Mouse (Mus musculus): ENCODE data around the gene Camta1.

Camta1 gene

DNA sequence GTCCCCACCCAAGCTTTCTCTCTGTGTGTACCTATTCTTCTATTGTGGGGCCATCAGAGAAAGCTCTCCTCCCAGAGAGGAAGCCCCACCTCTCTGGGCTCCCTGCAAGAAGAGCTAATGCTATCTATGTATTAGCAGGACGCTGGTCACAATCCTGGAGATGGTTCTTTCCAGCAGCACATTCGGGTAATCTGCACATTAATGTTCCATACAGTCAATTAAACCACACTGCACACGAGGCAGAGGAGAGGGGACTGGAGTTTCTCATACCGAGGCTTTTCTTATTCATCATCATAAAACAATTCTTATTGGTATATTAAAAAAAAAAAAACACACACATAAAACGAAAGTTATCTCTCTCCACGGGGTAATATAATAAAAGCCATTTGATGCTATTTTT lies 409.8 kb downstream of the Camta1 start:
- DNase-seq (ENCODE audit: low spot score in 2 of 2), result no peak

DNA sequence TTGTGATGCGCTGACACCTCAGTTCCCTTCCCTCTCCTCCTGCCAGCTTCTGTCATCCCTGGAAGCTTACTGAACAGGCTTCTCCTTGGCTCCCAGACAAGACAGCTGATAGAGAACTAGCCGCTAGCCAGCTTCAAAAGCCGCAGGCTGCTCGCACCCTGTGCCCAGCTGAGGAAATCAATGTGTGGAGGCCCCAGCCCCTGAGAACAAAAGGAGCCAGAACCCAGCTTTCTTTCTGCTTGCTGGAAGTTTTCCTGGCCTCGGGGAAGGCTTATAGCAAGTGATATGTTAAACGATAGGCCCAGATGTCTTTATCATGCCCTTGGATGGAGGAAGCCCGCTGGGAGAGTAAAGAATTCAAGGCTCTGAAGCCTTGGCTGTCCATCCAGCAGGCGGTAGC lies 411.7 kb downstream of the Camta1 start:
- DNase-seq (ENCODE audit: low spot score in 2 of 2), result no peak

DNA sequence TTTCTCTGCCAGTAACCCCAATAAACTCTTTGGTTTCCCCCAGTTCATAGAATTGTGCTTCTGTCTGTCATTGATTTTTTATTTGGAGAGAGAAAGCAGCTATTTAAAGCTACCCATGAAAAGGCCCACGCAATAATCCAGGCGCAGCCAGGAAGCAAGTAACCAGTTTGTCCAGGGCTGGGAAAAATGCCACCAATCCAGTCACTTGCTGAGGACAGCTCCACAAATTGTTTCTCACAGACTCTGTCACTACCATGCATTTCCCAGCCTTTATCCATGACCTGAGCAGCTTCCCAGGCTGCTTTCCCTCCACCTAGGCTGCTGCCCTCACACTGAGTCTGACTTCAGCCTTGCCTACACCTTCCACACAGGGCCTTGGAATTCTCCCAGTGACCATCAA lies 413.3 kb downstream of the Camta1 start:
- no peak for DNase-seq (ENCODE audit: low spot score in 2 of 2)

DNA sequence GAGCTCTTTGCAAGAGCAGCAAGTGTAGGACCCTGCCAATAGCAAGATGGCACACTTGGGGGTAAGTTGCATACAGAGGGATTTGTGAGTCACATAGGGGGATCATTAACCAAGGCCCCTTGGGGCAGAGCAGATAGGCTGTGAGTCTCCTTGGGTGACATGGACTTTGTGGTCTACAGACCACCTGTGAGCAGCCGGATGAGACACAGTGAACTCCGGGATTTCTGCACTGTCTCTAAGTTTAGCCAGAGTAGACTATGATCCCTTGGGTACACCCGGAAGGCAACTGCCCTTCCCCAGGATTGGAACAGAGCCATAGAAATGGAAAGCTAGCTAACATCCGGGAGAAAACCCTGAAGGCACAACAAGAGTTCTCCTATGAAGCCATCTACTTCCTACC lies 417.0 kb downstream of the Camta1 start:
- no peak for DNase-seq (ENCODE audit: low spot score in 2 of 2)

DNA sequence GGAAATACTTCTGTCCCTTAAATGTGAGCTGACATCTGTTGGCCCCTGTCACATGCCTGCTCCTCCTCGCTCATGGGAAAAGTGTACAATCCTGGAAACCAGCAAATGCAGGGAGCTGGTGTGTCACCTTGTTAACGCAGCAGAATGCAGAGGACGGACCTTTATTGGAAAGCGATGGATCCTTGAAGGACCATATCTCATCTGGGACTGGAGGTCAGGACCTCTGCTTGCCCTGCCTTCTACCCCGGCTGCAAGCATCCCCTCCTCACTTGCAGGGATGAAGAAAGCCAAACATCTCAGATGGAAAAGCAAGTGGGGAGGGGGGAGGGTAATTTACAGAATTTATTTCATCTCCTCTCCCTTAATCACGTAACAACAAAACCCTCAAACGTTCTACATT lies 423.1 kb downstream of the Camta1 start:
- DNase-seq (ENCODE audit: low spot score in 2 of 2), result no peak

DNA sequence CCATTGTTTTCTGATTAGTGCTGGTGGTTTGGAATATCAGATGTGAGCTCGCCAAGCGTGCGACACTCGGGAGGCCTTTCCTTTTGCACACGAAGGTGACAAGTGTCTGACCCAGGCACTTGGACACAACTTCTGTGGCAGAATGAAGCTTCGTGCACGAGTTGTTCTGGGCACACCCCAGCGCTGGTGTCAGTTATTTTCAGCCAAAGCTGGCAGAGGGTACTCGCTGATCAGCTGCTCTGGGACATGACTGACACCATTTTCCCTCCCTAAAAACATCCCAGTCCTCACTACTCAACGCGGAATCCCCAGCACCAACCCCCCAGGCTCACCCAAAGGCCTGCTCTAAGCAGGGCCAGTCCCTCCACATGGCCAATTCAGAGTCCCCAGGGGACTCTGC lies 423.8 kb downstream of the Camta1 start:
- no peak for DNase-seq (ENCODE audit: low spot score in 2 of 2)

DNA sequence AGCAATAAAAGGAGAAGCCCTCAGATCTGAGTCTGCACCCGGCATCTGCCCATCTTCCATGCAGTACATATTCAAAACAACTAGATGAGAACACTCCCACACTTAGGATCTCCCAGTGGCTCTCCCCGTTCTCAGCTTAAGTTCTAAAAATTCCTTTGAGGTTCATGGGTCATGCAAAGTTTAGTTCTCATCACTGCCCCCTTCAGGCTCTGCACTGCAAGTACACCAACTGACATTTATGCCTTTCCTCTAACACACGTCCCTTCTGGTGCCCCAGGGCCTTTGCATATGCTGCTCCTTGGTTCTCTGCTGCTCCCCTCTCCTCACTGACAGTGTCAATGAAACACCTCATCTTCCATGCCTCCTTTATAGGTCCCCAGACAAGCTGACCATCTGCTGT lies 436.5 kb downstream of the Camta1 start:
- no peak for DNase-seq (ENCODE audit: low spot score in 2 of 2)

DNA sequence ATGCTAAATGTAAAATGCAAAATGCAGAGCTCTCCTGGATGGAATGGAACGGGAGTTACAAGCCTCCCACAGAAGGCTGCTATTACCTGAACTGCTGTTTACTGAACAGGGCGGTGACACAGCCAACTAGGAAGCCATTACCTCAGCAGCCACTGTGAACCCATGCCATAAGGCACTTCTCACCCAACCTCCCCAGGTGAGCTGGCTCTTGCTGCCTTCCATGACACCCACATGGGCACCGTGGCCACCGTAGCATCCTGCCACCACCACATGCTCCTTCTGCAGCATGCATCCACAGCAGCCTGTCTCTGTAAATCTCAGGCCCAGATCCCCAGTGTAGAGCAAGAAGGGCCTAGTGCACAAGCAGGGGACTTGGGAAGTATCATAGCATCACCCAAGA lies 438.8 kb downstream of the Camta1 start:
- no peak for DNase-seq (ENCODE audit: low spot score in 2 of 2)

DNA sequence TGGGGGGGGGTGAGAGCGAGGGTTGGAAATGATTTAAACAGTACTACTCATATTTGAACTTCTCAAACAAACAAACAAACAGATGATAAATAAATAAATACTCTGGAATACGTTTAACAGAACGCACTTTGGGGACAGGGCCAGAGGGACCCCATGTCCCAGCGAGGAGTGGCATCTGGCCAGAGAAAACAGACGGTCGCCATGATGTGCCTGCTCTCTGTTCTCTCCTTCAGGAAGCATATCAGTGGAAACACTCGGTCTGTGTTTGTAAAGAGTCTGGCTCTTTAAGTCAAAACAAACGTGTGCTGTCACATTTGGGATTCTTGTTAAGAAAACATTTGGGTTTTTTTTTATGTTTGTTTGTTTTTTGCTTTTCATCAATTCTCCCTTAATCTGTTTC lies 439.3 kb downstream of the Camta1 start:
- no peak for DNase-seq (ENCODE audit: low spot score in 2 of 2)

DNA sequence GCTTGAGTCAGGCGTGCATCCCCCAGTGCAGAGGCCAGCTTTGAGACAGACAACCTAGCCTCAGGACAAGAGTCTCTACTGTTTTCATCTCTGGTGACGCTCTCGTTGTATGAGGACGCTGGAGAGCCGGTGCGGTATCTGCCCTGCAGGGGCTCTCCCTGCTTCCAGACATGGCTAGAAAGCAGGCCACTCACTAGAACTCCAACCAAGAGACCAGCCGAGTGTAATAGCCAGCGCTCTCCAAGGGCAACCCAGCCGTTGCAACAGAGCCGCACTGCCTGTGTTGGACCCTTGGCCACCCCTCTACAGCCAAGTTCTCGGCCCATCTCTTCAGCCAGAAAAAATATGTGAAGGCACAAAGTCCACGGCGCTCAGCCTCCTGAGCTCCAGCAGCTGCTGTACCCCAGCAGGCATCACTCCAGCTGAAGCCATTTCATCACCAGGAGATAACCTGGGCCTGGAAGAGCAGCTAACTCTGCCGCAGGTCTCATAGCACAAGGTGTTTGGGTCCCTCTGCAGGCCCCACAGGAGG lies 443.3 kb downstream of the Camta1 start:
- DNase-seq (ENCODE audit: low spot score in 2 of 2), result no peak

DNA sequence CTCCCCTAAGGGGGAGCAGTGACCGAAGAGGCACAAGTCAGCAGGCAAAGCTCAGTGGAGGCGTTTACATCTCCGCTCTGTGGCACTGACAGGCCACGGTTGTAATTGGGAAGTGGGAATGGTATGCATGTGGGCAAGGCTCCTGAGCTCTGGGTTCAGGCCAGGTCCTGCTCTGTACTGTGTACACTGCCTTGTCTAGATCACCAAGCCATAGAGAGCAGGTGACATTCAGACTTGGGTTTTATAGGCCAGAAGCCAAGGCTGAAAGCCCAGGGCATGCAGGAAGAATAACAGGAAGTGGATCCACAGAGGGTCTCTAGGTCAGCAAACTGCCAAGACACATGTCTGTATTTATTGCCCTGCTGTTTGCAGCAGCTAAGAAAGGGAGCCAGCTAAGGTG lies 445.9 kb downstream of the Camta1 start:
- DNase-seq (ENCODE audit: low spot score in 2 of 2), result no peak

DNA sequence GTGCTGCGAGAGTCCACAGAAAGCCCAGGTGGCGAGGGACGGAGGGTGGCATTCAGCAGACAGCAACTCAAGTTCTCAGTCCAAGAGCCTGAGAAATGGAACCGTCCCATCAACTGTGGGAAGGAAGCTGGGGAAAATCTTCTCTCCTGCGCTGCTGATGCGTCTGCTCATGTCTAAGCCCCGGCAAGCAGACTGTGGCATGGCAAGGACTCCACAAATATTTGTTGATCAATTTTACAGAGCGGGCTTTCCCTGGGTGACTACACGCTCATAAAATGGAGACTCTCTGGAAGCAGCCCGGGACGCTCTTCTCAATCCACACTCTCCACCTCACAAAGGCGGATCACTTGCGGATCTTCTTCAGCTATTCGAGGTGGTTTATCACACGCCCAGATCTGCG lies 446.3 kb downstream of the Camta1 start:
- no peak for DNase-seq (ENCODE audit: low spot score in 2 of 2)

DNA sequence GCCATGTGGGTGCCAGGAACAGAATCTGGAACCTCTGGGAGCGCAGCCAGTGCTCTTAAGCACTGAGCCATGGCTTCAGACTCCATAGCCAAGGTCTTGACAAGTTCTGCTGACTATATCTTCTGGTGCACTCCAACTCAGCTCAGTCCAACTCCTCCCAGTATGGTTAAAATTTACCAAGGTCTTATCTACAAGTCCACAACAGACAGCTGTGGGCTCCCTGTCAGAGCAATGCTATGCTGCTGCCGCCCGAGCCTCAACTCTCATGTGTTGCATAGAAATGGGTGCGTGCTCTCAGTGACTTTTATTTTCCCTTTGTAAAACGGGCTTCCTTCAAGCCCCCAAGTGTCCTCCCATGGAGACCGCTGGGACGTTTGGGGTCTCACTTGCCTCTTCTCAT lies 446.7 kb downstream of the Camta1 start:
- no peak for DNase-seq (ENCODE audit: low spot score in 2 of 2)

DNA sequence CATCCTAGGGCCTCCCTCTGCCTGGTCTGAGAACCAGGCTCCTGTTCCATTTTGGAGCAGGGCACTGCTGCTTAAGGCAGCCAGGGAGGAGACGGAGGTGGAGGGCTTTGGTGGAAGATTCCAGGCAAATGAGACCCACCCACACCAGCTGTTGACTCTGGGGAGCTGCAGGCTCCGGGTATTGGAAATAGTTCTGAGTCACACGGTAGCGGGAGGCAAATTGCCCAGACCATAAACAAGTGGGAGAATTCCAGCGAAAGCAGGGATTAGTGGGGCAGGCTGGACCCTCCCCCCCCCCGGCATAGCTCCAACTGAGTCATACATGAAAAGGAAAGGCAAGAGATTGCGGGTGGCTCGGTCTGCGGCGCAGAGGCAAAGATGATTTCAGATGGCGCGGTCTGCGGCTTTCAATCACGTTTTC lies 450.0 kb downstream of the Camta1 start:
- DNase-seq (ENCODE audit: low spot score in 2 of 2), result peak; percentile 76 to 90

DNA sequence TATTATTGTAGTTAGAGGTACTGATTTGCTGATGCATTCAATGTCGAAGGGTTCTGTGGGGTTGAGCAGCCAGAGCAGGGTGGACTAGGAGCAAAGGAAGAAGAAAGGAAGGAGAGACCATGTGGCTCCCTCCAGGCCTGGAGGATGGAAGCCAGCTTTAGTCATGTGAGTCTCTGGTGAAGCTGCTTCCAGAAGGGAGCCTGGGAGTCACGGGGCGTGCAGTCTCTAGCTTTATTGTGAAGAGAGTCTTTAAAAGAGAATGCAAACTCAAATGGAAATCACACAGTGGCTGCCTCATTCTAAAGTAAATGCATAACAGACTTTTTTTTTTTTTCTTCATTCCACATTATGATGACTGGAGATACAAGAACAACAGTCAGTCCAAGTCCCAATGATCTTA lies 450.7 kb downstream of the Camta1 start:
- peak in 1 of 2 experiments; percentile 39 for DNase-seq (ENCODE audit: low spot score in 2 of 2)

DNA sequence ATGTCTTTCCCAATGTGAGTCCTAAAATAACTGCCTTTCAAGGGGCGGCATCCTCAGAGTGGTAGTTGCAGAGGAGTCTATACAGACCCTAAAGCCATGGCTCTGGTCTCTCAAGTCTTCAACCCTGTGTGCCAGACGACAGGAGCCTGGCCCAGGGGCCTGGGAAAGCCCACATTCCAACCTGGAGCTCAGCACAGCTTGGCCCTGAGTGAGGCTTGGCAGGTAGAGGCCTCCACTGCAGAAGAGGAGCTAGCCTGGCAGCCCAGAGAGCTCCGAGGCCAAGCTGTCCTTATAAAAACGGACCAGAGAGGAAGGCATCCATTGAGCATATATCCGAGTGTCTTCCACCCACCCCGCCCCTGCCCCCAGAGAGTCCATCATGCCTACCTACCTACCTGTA lies 452.4 kb downstream of the Camta1 start:
- DNase-seq (ENCODE audit: low spot score in 2 of 2), result no peak

DNA sequence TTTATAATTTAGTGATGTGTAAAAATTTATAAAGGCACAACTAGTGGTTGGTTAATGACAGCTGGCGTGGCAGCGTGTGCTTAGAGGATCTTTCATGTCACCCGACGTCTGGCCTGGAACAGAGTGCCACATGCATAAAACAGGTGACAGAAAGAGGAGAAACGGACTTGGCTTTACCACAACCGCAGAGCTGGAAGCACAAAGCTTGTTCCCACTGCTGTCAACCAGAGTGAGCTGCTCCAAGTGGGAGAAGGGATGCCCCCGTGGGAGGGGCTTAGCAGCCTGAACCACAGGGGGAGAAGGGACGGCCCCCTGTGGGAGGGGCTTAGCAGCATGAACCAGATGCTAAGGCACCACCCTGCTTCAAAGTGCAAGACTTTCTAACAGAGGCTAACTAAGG lies 452.9 kb downstream of the Camta1 start:
- no peak for DNase-seq (ENCODE audit: low spot score in 2 of 2)

DNA sequence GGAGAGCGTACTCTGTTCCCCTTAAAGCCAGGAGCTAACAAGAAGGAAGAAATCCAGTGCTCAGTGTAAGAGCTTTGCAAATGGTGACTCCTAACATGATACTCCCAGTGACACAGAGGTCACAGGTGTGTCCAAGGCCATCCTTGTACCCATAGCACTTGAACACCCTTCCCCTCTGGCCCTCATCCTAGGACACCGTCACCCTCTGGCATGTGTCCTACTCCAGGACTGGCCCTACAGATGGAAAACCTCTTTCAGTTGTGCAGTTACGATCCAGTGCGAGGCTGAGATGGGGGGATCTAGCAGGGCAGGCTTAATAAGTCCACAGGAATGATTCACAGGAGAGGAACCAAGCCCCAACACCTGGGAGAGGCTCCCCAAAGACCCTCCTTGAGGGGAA lies 453.4 kb downstream of the Camta1 start:
- no peak for DNase-seq (ENCODE audit: low spot score in 2 of 2)

DNA sequence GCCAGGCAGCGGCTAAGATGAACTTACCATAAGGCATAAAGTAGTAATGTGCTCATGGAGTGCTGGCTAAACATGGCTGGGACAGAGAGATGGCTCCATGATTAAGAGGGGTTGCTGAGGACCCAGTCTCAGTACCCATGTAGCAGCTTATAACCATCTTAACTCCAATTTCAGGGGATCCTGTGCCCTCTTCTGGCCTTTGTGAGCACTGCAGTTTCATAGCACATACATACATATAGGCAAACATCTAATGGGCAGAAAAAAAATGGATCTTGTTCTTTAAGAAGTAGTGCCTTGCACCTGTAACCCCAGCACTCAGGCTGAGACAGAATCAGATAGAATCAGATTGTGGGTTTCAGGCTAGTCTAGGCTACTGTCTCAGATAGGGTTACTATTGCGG lies 454.5 kb downstream of the Camta1 start:
- DNase-seq (ENCODE audit: low spot score in 2 of 2), result no peak

DNA sequence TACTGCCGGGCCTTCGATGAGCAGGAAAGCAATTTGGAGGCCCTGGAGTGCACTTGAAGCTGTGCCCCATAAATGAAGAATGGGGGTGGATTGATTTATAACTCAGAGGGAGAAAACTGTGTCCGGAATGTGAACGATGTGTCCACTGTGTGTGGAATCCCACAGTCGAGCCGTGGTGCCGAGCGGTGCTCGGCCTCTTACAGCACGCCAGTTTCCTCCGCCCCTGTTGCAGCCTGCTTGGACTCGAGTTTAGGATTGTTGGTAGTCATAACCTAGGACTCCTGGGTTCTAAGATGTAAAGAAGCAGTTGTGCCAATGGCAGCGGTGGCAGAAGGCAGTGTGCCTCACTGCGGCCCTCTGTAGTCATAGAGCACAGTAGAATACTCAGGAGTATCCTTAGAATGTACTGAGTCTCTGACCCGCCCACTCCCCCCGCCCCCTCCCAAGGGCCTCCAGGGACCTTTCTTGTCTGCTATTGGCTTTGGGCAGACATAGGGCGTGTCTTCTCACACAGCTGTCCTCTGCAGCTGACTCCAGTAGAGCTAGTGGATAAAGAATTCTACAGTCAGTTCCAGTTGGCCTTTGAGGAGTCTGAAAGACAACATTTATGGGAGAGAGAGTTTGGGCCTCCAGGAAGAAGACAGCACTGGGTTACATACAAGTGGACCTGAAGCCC lies 457.0 kb downstream of the Camta1 start:
- DNase-seq (ENCODE audit: low spot score in 2 of 2), result no peak

DNA sequence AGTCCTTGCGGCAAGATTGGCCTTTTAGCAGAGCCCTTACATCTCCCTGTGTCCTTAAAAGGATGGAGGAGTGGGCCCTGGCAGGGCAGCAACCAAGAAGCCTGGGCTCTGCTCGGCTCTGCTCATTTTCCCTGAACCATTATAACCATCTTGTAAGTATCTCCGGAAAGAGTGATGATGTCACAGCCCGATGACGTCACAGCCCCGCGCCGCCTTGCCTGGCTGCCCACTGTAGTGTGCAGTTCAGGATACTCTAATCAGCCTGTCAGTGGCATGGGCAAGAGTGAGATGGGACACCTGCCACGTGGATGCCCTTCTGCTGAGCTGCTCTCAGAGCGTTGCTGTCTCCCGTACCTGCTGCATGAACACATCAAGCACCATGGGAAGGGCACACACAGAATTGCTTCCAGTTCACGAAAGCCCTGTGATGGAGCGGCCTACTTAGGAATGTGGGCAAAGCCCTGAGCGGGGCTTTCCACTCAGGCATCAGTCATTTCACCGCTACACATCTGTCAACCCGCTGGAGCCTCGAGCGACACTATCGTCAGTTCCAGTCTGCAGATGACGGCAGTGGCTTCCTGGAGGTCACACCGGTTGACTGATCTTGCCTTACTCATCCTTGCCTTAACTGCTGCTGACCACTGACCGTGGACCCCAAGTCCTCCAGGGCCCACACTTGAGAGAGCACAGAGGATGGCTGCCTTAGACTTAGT lies 459.8 kb downstream of the Camta1 start:
- no peak for DNase-seq (ENCODE audit: low spot score in 2 of 2)

DNA sequence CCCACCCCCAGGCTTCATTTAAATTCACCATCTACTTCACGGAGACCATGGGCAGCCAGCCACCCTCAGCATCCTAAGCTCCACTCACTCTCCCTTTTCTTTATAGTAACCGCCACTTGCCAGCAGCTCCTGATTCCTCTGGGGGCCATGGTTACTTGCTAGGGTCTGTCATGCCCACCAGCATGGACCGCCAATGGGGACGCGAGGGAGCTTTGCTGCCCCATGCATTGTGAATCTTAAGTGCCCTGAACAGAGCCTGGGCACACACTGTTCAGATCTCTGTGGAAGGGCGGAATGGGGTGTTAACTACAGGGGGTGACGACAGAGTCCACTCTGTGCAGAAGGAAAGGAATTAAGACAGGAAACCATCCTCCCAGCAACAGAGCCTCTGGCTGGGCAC lies 465.1 kb downstream of the Camta1 start:
- DNase-seq (ENCODE audit: low spot score in 2 of 2), result no peak

DNA sequence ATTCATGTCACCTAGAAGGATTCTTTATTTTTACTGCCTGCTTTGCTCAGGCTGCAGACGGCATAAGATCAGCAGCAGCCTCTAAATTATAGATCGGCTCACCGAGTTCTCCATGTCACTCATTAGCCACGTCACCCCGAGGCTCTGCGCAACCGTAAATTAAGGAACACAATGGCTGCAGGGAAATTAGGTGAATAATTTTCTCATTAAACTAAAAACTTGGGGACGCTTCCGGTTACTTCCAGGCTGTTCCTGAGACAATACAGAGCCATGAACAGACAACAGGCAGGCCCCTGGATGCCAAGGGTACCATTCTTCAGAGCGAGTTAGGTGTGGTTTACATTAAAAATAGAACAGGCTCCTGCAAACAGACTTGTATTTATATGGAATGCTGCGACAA lies 472.3 kb downstream of the Camta1 start:
- DNase-seq (ENCODE audit: low spot score in 2 of 2), result no peak

Data from left cerebral cortex, adult 9 months (tissue).